Mouse (Mus musculus): ENCODE measurements at regions not wholly inside any gene's neighbourhood (a gene's known extent, or its start where the extent isn't known, plus 50 kb on each side); places are given as distances from the start of the nearest gene placed in this dataset.

GRCm38 (mm10) chr5:83890619-83891185 is 526.5 kb downstream of the Epha5 start:
- no peak for DNase-seq (ENCODE audit: low spot score)

- no peak for DNase-seq (ENCODE audit: low spot score)
Observed at GRCm38 (mm10) chr5:83872052-83872451, 517.1 kb upstream of the Tecrl start.

GRCm38 (mm10) chr5:83868359-83868758 is 513.4 kb upstream of the Tecrl start:
- no peak for DNase-seq (ENCODE audit: low spot score)

- no peak for DNase-seq (ENCODE audit: low spot score)
Observed at GRCm38 (mm10) chr5:83861674-83862073, 506.7 kb upstream of the Tecrl start.

GRCm38 (mm10) chr5:83852022-83852421 is 497.0 kb upstream of the Tecrl start:
- no peak for DNase-seq (ENCODE audit: low spot score)

GRCm38 (mm10) chr5:83826561-83826960 is 471.6 kb upstream of the Tecrl start:
- peak; percentile 21 for DNase-seq (ENCODE audit: low spot score)

GRCm38 (mm10) chr5:83824838-83825466 is 470.0 kb upstream of the Tecrl start:
- DNase-seq (ENCODE audit: low spot score), result no peak

- DNase-seq (ENCODE audit: low spot score), result no peak
Observed at GRCm38 (mm10) chr5:83811309-83811708, 456.3 kb upstream of the Tecrl start.

- no peak for DNase-seq (ENCODE audit: low spot score)
Observed at GRCm38 (mm10) chr5:83800028-83800427, 445.0 kb upstream of the Tecrl start.

- no peak for DNase-seq (ENCODE audit: low spot score)
Observed at GRCm38 (mm10) chr5:83780419-83780818, 425.4 kb upstream of the Tecrl start.

- DNase-seq (ENCODE audit: low spot score), result peak; percentile 21
Observed at GRCm38 (mm10) chr5:83778310-83778972, 423.4 kb upstream of the Tecrl start.

GRCm38 (mm10) chr5:83741913-83742312 is 386.9 kb upstream of the Tecrl start:
- no peak for DNase-seq (ENCODE audit: low spot score)

GRCm38 (mm10) chr5:83695383-83695782 is 340.4 kb upstream of the Tecrl start:
- DNase-seq (ENCODE audit: low spot score), result no peak

GRCm38 (mm10) chr5:83692286-83692685 is 337.3 kb upstream of the Tecrl start:
- DNase-seq (ENCODE audit: low spot score), result no peak

- peak; percentile 6 for DNase-seq (ENCODE audit: low spot score)
Observed at GRCm38 (mm10) chr5:83678373-83678772, 323.4 kb upstream of the Tecrl start.

GRCm38 (mm10) chr5:83659091-83659490 is 304.1 kb upstream of the Tecrl start:
- DNase-seq (ENCODE audit: low spot score), result no peak

GRCm38 (mm10) chr5:83651329-83651728 is 296.3 kb upstream of the Tecrl start:
- DNase-seq (ENCODE audit: low spot score), result no peak

- DNase-seq (ENCODE audit: low spot score), result no peak
Observed at GRCm38 (mm10) chr5:83622612-83623374, 267.8 kb upstream of the Tecrl start.

GRCm38 (mm10) chr5:83610777-83611176 is 255.8 kb upstream of the Tecrl start:
- no peak for DNase-seq (ENCODE audit: low spot score)

- no peak for DNase-seq (ENCODE audit: low spot score)
Observed at GRCm38 (mm10) chr5:83593289-83593610, 238.3 kb upstream of the Tecrl start.

- no peak for DNase-seq (ENCODE audit: low spot score)
Observed at GRCm38 (mm10) chr5:83592587-83593288, 237.7 kb upstream of the Tecrl start.

Data from layer of hippocampus, adult 9-10 months (tissue).